Mouse (Mus musculus): ENCODE results near the gene Agpat3. TPM values are rescaled to one million over a fixed set of nuclear protein-coding genes. Genes with fewer than 3 reads are reported as not detected.

Agpat3 gene
- total and polyA plus RNA-seq, 2 experiments from 2014 or later = 96.8 to 106 TPM

DNA sequence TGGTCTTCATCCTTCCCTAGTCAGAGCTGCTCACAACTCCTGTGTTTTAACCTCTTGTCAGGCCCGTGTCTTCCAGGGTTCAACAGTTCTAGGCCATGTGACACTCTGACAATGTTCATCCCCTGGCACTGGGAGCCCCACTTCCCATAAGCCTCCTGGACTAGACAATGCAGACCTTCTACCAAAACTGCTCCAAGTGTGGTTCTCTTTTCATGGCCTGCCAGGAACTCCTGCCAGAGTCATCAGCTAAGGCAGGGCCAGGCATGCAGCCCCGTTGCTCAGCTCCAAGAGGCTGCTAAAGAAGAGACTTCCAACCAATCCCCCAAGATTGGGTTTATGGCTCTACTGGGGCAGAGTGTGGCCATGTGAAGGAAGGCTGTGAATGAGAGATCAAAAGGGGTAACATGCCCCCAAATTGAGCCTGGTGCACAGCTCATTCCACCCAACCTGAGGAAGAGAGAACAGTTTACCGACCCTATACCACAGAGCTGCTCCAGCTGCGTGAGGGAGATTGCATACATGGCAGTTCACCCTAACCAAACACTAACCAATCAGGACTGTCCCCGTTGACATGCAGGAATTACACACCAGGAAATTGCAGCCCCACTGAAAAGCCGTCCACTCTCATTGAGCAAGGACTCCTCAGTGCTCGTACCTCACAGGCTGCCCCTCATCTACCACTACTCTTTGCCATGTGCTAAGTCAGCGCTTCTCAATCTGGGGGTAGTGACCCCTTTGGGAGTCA lies 115.2 kb downstream of the Agpat3 start:
- 83% methylated on average over 8 of the region's 8 CpGs for WGBS
- Histone ChIP-seq H3K36me3 (ENCODE audit: insufficient read depth, low read length) (no peaks in the 10 kb centered on the region), H3K4me2 (ENCODE audit: low read depth, low read length, poor library complexity, severe bottlenecking) (no peak overlapping the region), H3K27ac (ENCODE audit: low read depth, low read length) (no peak overlapping the region), H3K4me3 (ENCODE audit: low read depth, low read length) (no peak overlapping the region), H3K9me3 (ENCODE audit: low read length) (no peaks in the 10 kb centered on the region), H3K27me3 (ENCODE audit: insufficient read depth, low read length) (no peaks in the 10 kb centered on the region), H3K4me1 (ENCODE audit: insufficient read depth, low read length) (no peaks in the 10 kb centered on the region), H3K9ac (replicated peaks; ENCODE audit: low read length, poor library complexity, severe bottlenecking) (no peak overlapping the region)
- DNase-seq (ENCODE audit: low spot score) (peak; percentile 59), ATAC-seq (ENCODE audit: low FRiP score) (peak; percentile 69; the same call in 1 of the 2 replicates)
- no peak for TF ChIP-seq CTCF (IDR thresholded peaks at IDR 0.05)

- TF ChIP-seq CTCF (IDR thresholded peaks at IDR 0.05) = no peak
- Histone ChIP-seq H3K9me3 (ENCODE audit: low read length) (no peaks in the 10 kb centered on the region), H3K27ac (ENCODE audit: low read depth, low read length) (no peak overlapping the region), H3K9ac (replicated peaks; ENCODE audit: low read length, poor library complexity, severe bottlenecking) (no peak overlapping the region), H3K4me1 (ENCODE audit: insufficient read depth, low read length) (no peaks in the 10 kb centered on the region), H3K4me3 (ENCODE audit: low read depth, low read length) (no peak overlapping the region), H3K4me2 (ENCODE audit: low read depth, low read length, poor library complexity, severe bottlenecking) (no peak overlapping the region), H3K27me3 (ENCODE audit: insufficient read depth, low read length) (no peaks in the 10 kb centered on the region), H3K36me3 (ENCODE audit: insufficient read depth, low read length) (peaks cover 11% of the 10 kb centered on the region; the same call in 1 of the 2 replicates)
- ATAC-seq (ENCODE audit: low FRiP score) (no peak), DNase-seq (ENCODE audit: low spot score) (no peak)
- 88% methylated on average over 5 of the region's 6 CpGs for WGBS
These were observed 118.5 kb downstream of the Agpat3 start for GRCm38 (mm10) chr10:78233756-78234155.

DNA sequence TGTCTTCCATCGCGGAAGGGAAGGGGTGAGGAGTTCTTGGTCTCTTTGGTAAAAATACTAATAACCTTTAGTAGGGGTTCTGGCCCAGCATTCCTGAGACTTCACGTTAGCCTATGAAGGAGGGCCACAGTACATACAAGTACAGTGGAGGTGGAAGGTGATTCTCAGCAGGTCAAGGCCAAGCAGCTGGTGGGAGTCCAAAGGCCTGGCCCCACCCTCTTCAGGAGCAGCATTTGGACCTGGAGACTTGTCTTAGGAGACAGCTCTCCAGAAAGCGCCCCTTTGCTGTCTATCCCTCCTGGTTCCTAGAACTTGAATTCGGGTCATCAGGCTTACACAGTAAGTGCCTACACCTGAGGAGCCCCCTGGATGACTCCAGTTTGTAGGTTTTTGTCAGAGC lies 119.1 kb downstream of the Agpat3 start:
- H3K4me3 ChIP-seq (ENCODE audit: low read depth, low read length) = no peak overlapping the region
- DNase-seq (ENCODE audit: low spot score) (no peak), ATAC-seq (ENCODE audit: low FRiP score) (no peak)
- H3K27ac ChIP-seq (ENCODE audit: low read depth, low read length) = no peak overlapping the region
- WGBS = 87% methylated on average over 5 of the region's 5 CpGs
- peaks cover 17% of the 10 kb centered on the region for H3K36me3 ChIP-seq (ENCODE audit: insufficient read depth, low read length)
- no peak for TF ChIP-seq CTCF (IDR thresholded peaks at IDR 0.05)
- no peak overlapping the region for H3K4me2 ChIP-seq (ENCODE audit: low read depth, low read length, poor library complexity, severe bottlenecking)
- H3K27me3 ChIP-seq (ENCODE audit: insufficient read depth, low read length) = no peaks in the 10 kb centered on the region
- H3K4me1 ChIP-seq (ENCODE audit: insufficient read depth, low read length) = no peaks in the 10 kb centered on the region
- H3K9ac ChIP-seq (replicated peaks; ENCODE audit: low read length, poor library complexity, severe bottlenecking) = no peak overlapping the region
- no peaks in the 10 kb centered on the region for H3K9me3 ChIP-seq (ENCODE audit: low read length)

- H3K4me1 ChIP-seq (ENCODE audit: insufficient read depth, low read length) = no peaks in the 10 kb centered on the region
- DNase-seq (ENCODE audit: low spot score) (no peak), ATAC-seq (ENCODE audit: low FRiP score) (no peak)
- 82% methylated on average over 4 of the region's 4 CpGs for WGBS
- no peaks in the 10 kb centered on the region for H3K9me3 ChIP-seq (ENCODE audit: low read length)
- H3K27me3 ChIP-seq (ENCODE audit: insufficient read depth, low read length) = no peaks in the 10 kb centered on the region
- peaks cover 22% of the 10 kb centered on the region for H3K36me3 ChIP-seq (ENCODE audit: insufficient read depth, low read length)
- H3K9ac ChIP-seq (replicated peaks; ENCODE audit: low read length, poor library complexity, severe bottlenecking) = no peak overlapping the region; the same call in 1 of the 2 replicates
- TF ChIP-seq CTCF (IDR thresholded peaks at IDR 0.05) = no peak
- H3K27ac ChIP-seq (ENCODE audit: low read depth, low read length) = no peak overlapping the region
- H3K4me3 ChIP-seq (ENCODE audit: low read depth, low read length) = no peak overlapping the region
- no peak overlapping the region for H3K4me2 ChIP-seq (ENCODE audit: low read depth, low read length, poor library complexity, severe bottlenecking)
These were observed 119.8 kb downstream of the Agpat3 start for GRCm38 (mm10) chr10:78232301-78232980.

GRCm38 (mm10) chr10:78228560-78228928 lies 123.7 kb downstream of the Agpat3 start:
- Histone ChIP-seq H3K4me2 (ENCODE audit: low read depth, low read length, poor library complexity, severe bottlenecking) (no peak overlapping the region), H3K36me3 (ENCODE audit: insufficient read depth, low read length) (peaks cover 22% of the 10 kb centered on the region), H3K27ac (ENCODE audit: low read depth, low read length) (no peak overlapping the region), H3K9ac (replicated peaks; ENCODE audit: low read length, poor library complexity, severe bottlenecking) (no peak overlapping the region), H3K27me3 (ENCODE audit: insufficient read depth, low read length) (no peaks in the 10 kb centered on the region), H3K4me1 (ENCODE audit: insufficient read depth, low read length) (no peaks in the 10 kb centered on the region), H3K4me3 (ENCODE audit: low read depth, low read length) (no peak overlapping the region), H3K9me3 (ENCODE audit: low read length) (no peaks in the 10 kb centered on the region)
- DNase-seq (ENCODE audit: low spot score) (no peak), ATAC-seq (ENCODE audit: low FRiP score) (no peak)
- 92% methylated on average over 5 of the region's 5 CpGs for WGBS
- TF ChIP-seq CTCF (IDR thresholded peaks at IDR 0.05) = no peak

DNA sequence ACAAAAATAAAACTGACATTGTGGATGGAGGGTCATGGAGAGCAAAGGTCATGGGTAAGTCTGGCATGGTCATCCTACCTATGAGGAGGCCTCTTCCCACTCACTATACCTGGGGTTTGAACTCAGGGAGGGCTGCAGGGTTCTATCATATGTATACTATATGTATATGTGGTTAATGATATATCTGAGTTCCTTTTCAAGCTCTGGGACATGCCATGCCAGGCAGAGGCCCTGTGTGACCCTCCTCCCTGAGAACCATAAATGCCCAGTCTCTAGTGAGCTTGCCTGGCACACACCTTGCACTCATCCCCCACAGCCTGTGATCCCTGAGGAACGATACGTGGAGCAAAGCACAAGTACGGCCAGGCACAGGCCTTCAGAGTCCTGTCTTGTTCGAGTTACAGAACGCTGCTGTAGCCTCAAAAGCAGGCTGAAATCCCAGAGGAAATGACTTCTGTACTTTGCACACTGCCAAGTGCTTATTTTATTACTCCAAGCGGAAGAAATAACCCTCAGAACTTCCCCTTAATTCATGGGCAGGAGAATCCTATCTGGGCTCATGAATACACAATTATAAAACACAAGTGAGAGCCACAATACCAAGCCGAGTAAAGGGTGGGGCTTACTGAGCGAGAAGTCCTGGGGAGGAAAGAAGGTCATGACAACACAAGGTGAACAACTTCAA lies 124.3 kb downstream of the Agpat3 start:
- H3K4me3 ChIP-seq (ENCODE audit: low read depth, low read length) = no peak overlapping the region
- no peak overlapping the region for H3K9ac ChIP-seq (replicated peaks; ENCODE audit: low read length, poor library complexity, severe bottlenecking)
- DNase-seq (ENCODE audit: low spot score) (no peak), ATAC-seq (ENCODE audit: low FRiP score) (no peak)
- H3K36me3 ChIP-seq (ENCODE audit: insufficient read depth, low read length) = peaks cover 22% of the 10 kb centered on the region
- no peak for TF ChIP-seq CTCF (IDR thresholded peaks at IDR 0.05)
- H3K4me1 ChIP-seq (ENCODE audit: insufficient read depth, low read length) = no peaks in the 10 kb centered on the region
- WGBS = 88% methylated on average over 8 of the region's 8 CpGs
- no peaks in the 10 kb centered on the region for H3K27me3 ChIP-seq (ENCODE audit: insufficient read depth, low read length)
- H3K27ac ChIP-seq (ENCODE audit: low read depth, low read length) = no peak overlapping the region
- H3K9me3 ChIP-seq (ENCODE audit: low read length) = no peaks in the 10 kb centered on the region
- H3K4me2 ChIP-seq (ENCODE audit: low read depth, low read length, poor library complexity, severe bottlenecking) = no peak overlapping the region

Measured in midbrain, postnatal 0 days (tissue).